Mouse (Mus musculus): ENCODE results near the gene Sart3. TPM values are rescaled to one million over a fixed set of nuclear protein-coding genes. Genes with fewer than 3 reads are reported as not detected.

Gene Sart3
- polyA plus RNA-seq, 1 experiment: 29.3 TPM

DNA sequence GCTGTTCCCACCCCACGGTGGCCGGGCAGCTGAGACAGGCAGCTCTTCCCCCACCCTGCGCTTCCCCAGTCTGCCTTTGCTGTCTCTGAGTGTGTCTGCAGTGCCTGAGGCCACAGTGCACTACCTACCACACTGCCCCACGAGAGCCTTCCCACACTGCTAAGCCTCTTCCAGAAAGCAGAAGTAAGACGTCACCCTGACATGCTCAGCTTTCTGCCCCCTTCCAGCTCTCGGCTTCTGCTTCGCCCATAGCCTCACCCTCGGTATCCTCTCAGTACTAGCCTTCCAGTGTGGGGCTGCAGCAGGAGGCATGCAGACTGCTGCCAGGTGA is 4.6 kb upstream of the Sart3 start:
- Histone ChIP-seq H3K4me2 (ENCODE audit: low read depth) (no peak overlapping the region), H3ac (ENCODE audit: control insufficient read depth, insufficient read length) (no peak overlapping the region), H3K4me3 (no peak overlapping the region), H3K27me3 (ENCODE audit: control insufficient read depth, insufficient read depth, insufficient read length) (no peaks in the 10 kb centered on the region), H3K79me2 (ENCODE audit: control insufficient read depth, insufficient read depth) (peaks cover 14% of the 10 kb centered on the region), H3K36me3 (ENCODE audit: control insufficient read depth, insufficient read depth) (no peaks in the 10 kb centered on the region)
- TF ChIP-seq MYOD1 (IDR thresholded peaks at IDR 0.05; ENCODE audit: control insufficient read depth in 1 of 3, insufficient read length in 2 of 3, low read depth in 2 of 3) (no peak), MAX (IDR thresholded peaks at IDR 0.05; ENCODE audit: low read depth) (no peak), TCF3 (IDR thresholded peaks at IDR 0.05; ENCODE audit: insufficient read length, low read depth) (no peak), TCF12 (IDR thresholded peaks at IDR 0.05; ENCODE audit: insufficient read depth, poor library complexity, severe bottlenecking) (no peak), CEBPB (IDR thresholded peaks at IDR 0.05; ENCODE audit: insufficient read depth, poor library complexity, severe bottlenecking) (no peak), USF1 (IDR thresholded peaks at IDR 0.05; ENCODE audit: low read depth) (no peak), POLR2A (IDR thresholded peaks at IDR 0.05; ENCODE audit: insufficient read length, low read depth) (no peak), E2F4 (IDR thresholded peaks at IDR 0.05; ENCODE audit: insufficient read depth) (no peak), SRF (IDR thresholded peaks at IDR 0.05; ENCODE audit: control insufficient read depth, insufficient read length, low read depth) (no peak), POLR2AphosphoS2 (IDR thresholded peaks at IDR 0.05; ENCODE audit: insufficient read length, low read depth) (no peak), REST (IDR thresholded peaks at IDR 0.05; ENCODE audit: insufficient read depth, insufficient read length) (no peak), MYOG (IDR thresholded peaks at IDR 0.05; ENCODE audit: control insufficient read depth in 1 of 3, insufficient read depth in 1 of 3, insufficient read length in 2 of 3, low read depth in 2 of 3) (no peak)

DNA sequence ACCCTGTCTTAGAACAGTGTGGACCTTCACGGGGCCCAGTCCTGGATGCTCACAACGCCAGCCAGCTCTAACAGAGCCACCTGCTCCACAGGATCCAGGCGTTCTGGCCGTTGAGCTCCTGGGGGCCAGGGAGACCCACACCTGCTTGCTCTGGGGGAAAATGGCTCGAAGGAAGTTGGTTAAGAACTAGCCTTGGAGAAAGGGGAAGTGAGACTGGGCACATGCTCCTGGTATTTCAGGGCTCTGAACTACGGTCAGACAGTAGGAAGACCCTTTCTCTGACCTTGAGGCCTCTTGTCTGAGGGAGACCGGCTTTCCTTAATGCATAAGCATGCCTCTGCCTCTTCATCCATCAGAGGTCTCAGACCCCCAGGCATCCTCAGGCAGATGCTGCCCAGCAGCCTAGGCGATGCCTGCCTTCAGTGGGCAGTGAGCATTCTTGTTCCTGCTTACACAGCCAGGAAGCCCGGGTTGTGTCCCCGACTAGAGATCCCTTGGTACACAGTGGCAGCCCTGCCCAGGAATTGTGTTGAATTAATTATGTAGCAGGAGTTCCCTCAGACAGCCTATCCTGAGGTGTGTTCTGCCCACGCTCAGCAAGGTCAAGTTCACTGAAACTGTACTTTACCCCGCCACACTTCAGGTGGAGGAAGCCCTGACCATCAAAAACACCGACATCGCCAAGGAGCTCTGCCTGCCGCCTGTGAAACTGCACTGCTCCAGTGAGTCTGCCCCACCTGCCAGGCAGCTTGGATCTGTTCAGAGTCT is 4.0 kb upstream of the Sart3 start:
- H3K27me3 ChIP-seq (ENCODE audit: control insufficient read depth, insufficient read depth, insufficient read length): no peaks in the 10 kb centered on the region
- no peak for TF ChIP-seq TCF12 (IDR thresholded peaks at IDR 0.05; ENCODE audit: insufficient read depth, poor library complexity, severe bottlenecking)
- no peak for TF ChIP-seq TCF3 (IDR thresholded peaks at IDR 0.05; ENCODE audit: insufficient read length, low read depth)
- no peak for TF ChIP-seq E2F4 (IDR thresholded peaks at IDR 0.05; ENCODE audit: insufficient read depth)
- no peak for TF ChIP-seq MYOD1 (IDR thresholded peaks at IDR 0.05; ENCODE audit: control insufficient read depth in 1 of 3, insufficient read length in 2 of 3, low read depth in 2 of 3)
- no peak for TF ChIP-seq USF1 (IDR thresholded peaks at IDR 0.05; ENCODE audit: low read depth)
- TF ChIP-seq POLR2AphosphoS2 (IDR thresholded peaks at IDR 0.05; ENCODE audit: insufficient read length, low read depth): no peak
- no peak for TF ChIP-seq POLR2A (IDR thresholded peaks at IDR 0.05; ENCODE audit: insufficient read length, low read depth)
- TF ChIP-seq MAX (IDR thresholded peaks at IDR 0.05; ENCODE audit: low read depth): no peak
- no peak for TF ChIP-seq MYOG (IDR thresholded peaks at IDR 0.05; ENCODE audit: control insufficient read depth in 1 of 3, insufficient read depth in 1 of 3, insufficient read length in 2 of 3, low read depth in 2 of 3)
- TF ChIP-seq SRF (IDR thresholded peaks at IDR 0.05; ENCODE audit: control insufficient read depth, insufficient read length, low read depth): no peak
- no peak for TF ChIP-seq CEBPB (IDR thresholded peaks at IDR 0.05; ENCODE audit: insufficient read depth, poor library complexity, severe bottlenecking)
- TF ChIP-seq REST (IDR thresholded peaks at IDR 0.05; ENCODE audit: insufficient read depth, insufficient read length): no peak

DNA sequence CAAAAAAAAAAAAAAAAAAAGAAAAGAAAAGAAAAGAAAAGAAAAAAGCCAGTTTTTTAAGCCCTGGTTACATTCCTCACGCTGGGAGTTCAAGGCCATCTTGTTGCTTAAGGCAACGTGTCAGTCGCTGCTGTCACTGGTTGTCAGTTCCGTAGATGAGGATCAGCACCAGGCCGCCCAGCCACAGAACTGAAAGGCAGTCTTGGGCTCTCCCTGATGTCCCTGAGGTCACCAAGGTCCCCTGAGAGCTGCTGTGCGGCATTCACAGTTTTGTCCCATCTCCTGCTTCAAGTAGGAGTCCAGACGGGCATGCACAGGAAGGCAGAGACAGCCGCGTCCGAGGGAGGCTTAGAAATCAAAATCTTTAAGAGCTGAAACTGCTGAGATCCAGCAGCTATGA is 3.3 kb upstream of the Sart3 start:
- Histone ChIP-seq H3K36me3 (ENCODE audit: control insufficient read depth, insufficient read depth) (no peaks in the 10 kb centered on the region), H3ac (ENCODE audit: control insufficient read depth, insufficient read length) (no peak overlapping the region), H3K4me3 (no peak overlapping the region), H3K79me2 (ENCODE audit: control insufficient read depth, insufficient read depth) (peaks cover 20% of the 10 kb centered on the region), H3K4me2 (ENCODE audit: low read depth) (no peak overlapping the region), H3K27me3 (ENCODE audit: control insufficient read depth, insufficient read depth, insufficient read length) (no peaks in the 10 kb centered on the region)
- TF ChIP-seq MYOG (IDR thresholded peaks at IDR 0.05; ENCODE audit: control insufficient read depth in 1 of 3, insufficient read depth in 1 of 3, insufficient read length in 2 of 3, low read depth in 2 of 3): no peak
- no peak for TF ChIP-seq TCF12 (IDR thresholded peaks at IDR 0.05; ENCODE audit: insufficient read depth, poor library complexity, severe bottlenecking)
- TF ChIP-seq POLR2AphosphoS2 (IDR thresholded peaks at IDR 0.05; ENCODE audit: insufficient read length, low read depth): no peak
- TF ChIP-seq SRF (IDR thresholded peaks at IDR 0.05; ENCODE audit: control insufficient read depth, insufficient read length, low read depth): no peak
- TF ChIP-seq MYOD1 (IDR thresholded peaks at IDR 0.05; ENCODE audit: control insufficient read depth in 1 of 3, insufficient read length in 2 of 3, low read depth in 2 of 3): no peak
- no peak for TF ChIP-seq CEBPB (IDR thresholded peaks at IDR 0.05; ENCODE audit: insufficient read depth, poor library complexity, severe bottlenecking)
- no peak for TF ChIP-seq TCF3 (IDR thresholded peaks at IDR 0.05; ENCODE audit: insufficient read length, low read depth)
- no peak for TF ChIP-seq MAX (IDR thresholded peaks at IDR 0.05; ENCODE audit: low read depth)
- no peak for TF ChIP-seq USF1 (IDR thresholded peaks at IDR 0.05; ENCODE audit: low read depth)
- TF ChIP-seq POLR2A (IDR thresholded peaks at IDR 0.05; ENCODE audit: insufficient read length, low read depth): no peak
- TF ChIP-seq E2F4 (IDR thresholded peaks at IDR 0.05; ENCODE audit: insufficient read depth): no peak
- no peak for TF ChIP-seq REST (IDR thresholded peaks at IDR 0.05; ENCODE audit: insufficient read depth, insufficient read length)

More for the DNA sequence above, 4.0 kb upstream of the Sart3 start:
- H3K79me2 ChIP-seq (ENCODE audit: control insufficient read depth, insufficient read depth): peaks cover 14% of the 10 kb centered on the region
- no peaks in the 10 kb centered on the region for H3K36me3 ChIP-seq (ENCODE audit: control insufficient read depth, insufficient read depth)
- no peak overlapping the region for H3K4me3 ChIP-seq
- H3ac ChIP-seq (ENCODE audit: control insufficient read depth, insufficient read length): no peak overlapping the region
- H3K4me2 ChIP-seq (ENCODE audit: low read depth): no peak overlapping the region

DNA sequence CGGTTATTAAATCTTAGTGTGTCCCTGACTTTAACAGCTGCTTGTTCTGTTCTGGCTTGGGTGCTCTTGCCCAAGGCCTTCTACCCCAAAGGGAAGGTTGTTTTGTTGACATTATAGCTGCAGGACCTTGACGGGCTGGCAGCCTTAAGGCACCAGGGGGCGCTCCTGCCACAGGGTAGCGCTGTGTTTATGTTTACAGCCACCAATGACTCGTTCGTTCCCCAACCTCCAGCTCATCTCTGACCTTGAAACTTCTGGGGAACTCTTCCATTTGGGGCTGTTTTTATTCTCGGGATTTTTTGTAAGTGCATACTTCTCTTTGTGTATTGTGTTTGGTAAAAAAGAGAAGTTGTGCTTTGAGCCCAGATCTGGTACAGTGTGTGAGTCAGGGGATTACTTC is 1.4 kb upstream of the Sart3 start:
- no peaks in the 10 kb centered on the region for H3K36me3 ChIP-seq (ENCODE audit: control insufficient read depth, insufficient read depth)
- peak overlapping the region; percentile 94 for H3K4me2 ChIP-seq (ENCODE audit: low read depth)
- peaks cover 40% of the 10 kb centered on the region for H3K79me2 ChIP-seq (ENCODE audit: control insufficient read depth, insufficient read depth)
- no peaks in the 10 kb centered on the region for H3K27me3 ChIP-seq (ENCODE audit: control insufficient read depth, insufficient read depth, insufficient read length)
- TF ChIP-seq POLR2AphosphoS2 (IDR thresholded peaks at IDR 0.05; ENCODE audit: insufficient read length, low read depth): no peak
- TF ChIP-seq MAX (IDR thresholded peaks at IDR 0.05; ENCODE audit: low read depth): no peak
- no peak for TF ChIP-seq POLR2A (IDR thresholded peaks at IDR 0.05; ENCODE audit: insufficient read length, low read depth)
- no peak for TF ChIP-seq E2F4 (IDR thresholded peaks at IDR 0.05; ENCODE audit: insufficient read depth)
- no peak for TF ChIP-seq TCF3 (IDR thresholded peaks at IDR 0.05; ENCODE audit: insufficient read length, low read depth)
- TF ChIP-seq CEBPB (IDR thresholded peaks at IDR 0.05; ENCODE audit: insufficient read depth, poor library complexity, severe bottlenecking): no peak
- no peak for TF ChIP-seq TCF12 (IDR thresholded peaks at IDR 0.05; ENCODE audit: insufficient read depth, poor library complexity, severe bottlenecking)
- TF ChIP-seq MYOD1 (IDR thresholded peaks at IDR 0.05; ENCODE audit: control insufficient read depth in 1 of 3, insufficient read length in 2 of 3, low read depth in 2 of 3): no peak
- no peak for TF ChIP-seq REST (IDR thresholded peaks at IDR 0.05; ENCODE audit: insufficient read depth, insufficient read length)
- no peak for TF ChIP-seq USF1 (IDR thresholded peaks at IDR 0.05; ENCODE audit: low read depth)
- no peak for TF ChIP-seq MYOG (IDR thresholded peaks at IDR 0.05; ENCODE audit: control insufficient read depth in 1 of 3, insufficient read depth in 1 of 3, insufficient read length in 2 of 3, low read depth in 2 of 3)
- peak overlapping the region; percentile 62 for H3K4me3 ChIP-seq
- peak overlapping the region; percentile 48 for H3ac ChIP-seq (ENCODE audit: control insufficient read depth, insufficient read length)
